Mouse (Mus musculus): Measurements from ENCODE around the gene Fthl17e.
"Not testable (repeated sequence)": the region's sequence is repeated elsewhere in the genome, so short reads cannot be mapped to it uniquely, and the experiment has no call there.

GRCm38 (mm10) chrX:9033193-9033592 lies at the start of gene Fthl17e:
- TF ChIP-seq POLR2A (IDR thresholded peaks at IDR 0.05; ENCODE audit: low read depth, low read length); CTCF (IDR thresholded peaks at IDR 0.05; ENCODE audit: extremely low read depth, insufficient read length, insufficient replicate concordance, low read depth, low read length): not testable (repeated sequence)
